Mouse (Mus musculus) liver, postnatal 0 days (tissue): ENCODE results near the gene Olfr774. TPM values are rescaled to one million over a fixed set of nuclear protein-coding genes. Genes with fewer than 3 reads are reported as not detected.
"Not testable (repeated sequence)": the region's sequence is repeated elsewhere in the genome, so short reads cannot be mapped to it uniquely, and the experiment has no call there.

ENCODE experiments used
- ATAC-seq: fragments of 200-750 bp; cut with Nextera tagmentation; 2 replicates; pipeline ENCODE4 v1.8.0; 2017; ENCODE audit warnings: mild to moderate bottlenecking, moderate library complexity
- DNase-seq: peaks from one replicate; pipeline ENCODE4 v3.0.0-alpha.2; 2016
- H3K27ac ChIP-seq: fragments of 300-500 bp; sonication (generic); 2 replicates; pipeline ENCODE4 v1.5.1; 2014; ENCODE audit warnings: antibody characterized with exemption, moderate library complexity, mild to moderate bottlenecking, low read depth
- H3K27me3 ChIP-seq: fragments of 300-500 bp; sonication (generic); 2 replicates; pipeline ENCODE4 v1.6.1; 2014; ENCODE audit warnings: low read length, control low read depth, mixed read lengths; ENCODE audit not compliant: insufficient read depth
- H3K36me3 ChIP-seq: fragments of 300-500 bp; sonication (generic); replicated peaks from 2 replicates; pipeline ENCODE4 v1.6.1; 2014; ENCODE audit warnings: mild to moderate bottlenecking, control low read depth, low read length, moderate library complexity, mixed read lengths; ENCODE audit not compliant: insufficient read depth
- H3K4me1 ChIP-seq: fragments of 300-500 bp; sonication (generic); 2 replicates; pipeline ENCODE4 v1.6.1; 2014; ENCODE audit warnings: antibody characterized with exemption, mild to moderate bottlenecking, control low read depth; ENCODE audit not compliant: insufficient read depth
- H3K4me2 ChIP-seq: fragments of 300-500 bp; sonication (generic); 2 replicates; pipeline ENCODE4 v1.6.1; 2014; ENCODE audit warnings: low read depth, mild to moderate bottlenecking, low read length, moderate library complexity, mixed read lengths
- H3K4me3 ChIP-seq: fragments of 300-500 bp; sonication (generic); 2 replicates; pipeline ENCODE4 v1.5.1; 2014; ENCODE audit warnings: low read depth, low read length
- H3K9ac ChIP-seq: fragments of 300-500 bp; sonication (generic); replicated peaks from 2 replicates; pipeline ENCODE4 v1.6.1; 2014; ENCODE audit warnings: mild to moderate bottlenecking, moderate library complexity
- H3K9me3 ChIP-seq: fragments of 300-500 bp; sonication (generic); 2 replicates; pipeline ENCODE4 v1.6.1; 2016; ENCODE audit warnings: mild to moderate bottlenecking, control low read depth, low read length, mixed read lengths
- CTCF ChIP-seq: sonication (generic); IDR thresholded peaks from 2 replicates; pipeline ENCODE4 v1.5.1; 2016; ENCODE audit warnings: antibody characterized with exemption, low read depth
- EP300 ChIP-seq: IDR thresholded peaks from 2 replicates; pipeline ENCODE4 v1.6.1; 2016; ENCODE audit warnings: antibody characterized with exemption, low read depth, mild to moderate bottlenecking
- WGBS: fragments of 180-500 bp; shearing (Covaris S2); extraction: QIAGEN DNeasy Blood & Tissue Kit; methylation state at CpG from one replicate; pipeline ENCODE4 v1.1.7; 2014; ENCODE audit not compliant: insufficient replicate concordance; 5-methylcytosine and 5-hydroxymethylcytosine counted together
- polyA plus RNA-seq: library from polyadenylated mRNA; unstranded; fragments of >200 nt; fragmentation: Nextera tagmentation; extraction: Ambion mirVana; gene quantifications from 2 replicates; pipeline ENCODE4 v1.2.1, GENCODE M21; 2015

The Olfr774 gene
- not detected in 2 replicates for polyA plus RNA-seq

GRCm38 (mm10) chr10:129235904-129236303, at the start of gene Olfr774:
TSS of gene Olfr774 (plus strand) at chr10:129236204.
- ATAC-seq, result no peak
- WGBS, result 59% methylated on average over 2 of the region's 2 CpGs
- Histone ChIP-seq H3K27ac (no peak within 1 kb of the TSS), H3K27me3 (no peaks in the 10 kb centered on the region), H3K4me1 (no peaks in the 10 kb centered on the region), H3K9me3 (0 out of 2 replicates have a peak, but pooled peaks cover 3% of the 10 kb centered on the region), H3K4me3 (no peak within 1 kb of the TSS), H3K4me2 (no peak within 1 kb of the TSS), H3K9ac (no peak within 1 kb of the TSS), H3K36me3 (no peaks in the 10 kb centered on the region)
- DNase-seq, result no peak
- TF ChIP-seq CTCF, result no peak
- no peak for TF ChIP-seq EP300

GRCm38 (mm10) chr10:129187319-129187718, 48.7 kb upstream of the Olfr774 start, which contains the start of gene Olfr773:
TSS of gene Olfr773 (minus strand) at chr10:129187419.
- H3K9me3 ChIP-seq, H3K4me3 ChIP-seq, H3K27ac ChIP-seq, H3K27me3 ChIP-seq, H3K9ac ChIP-seq, DNase-seq, H3K4me1 ChIP-seq, ATAC-seq, H3K36me3 ChIP-seq, H3K4me2 ChIP-seq: not testable (repeated sequence)

- ATAC-seq, result no peak
- 51% methylated on average over 1 of the region's 1 CpGs for WGBS
- Histone ChIP-seq H3K27ac (no peak overlapping the region), H3K4me2 (no peak overlapping the region), H3K9ac (no peak overlapping the region), H3K9me3 (peaks cover 6% of the 10 kb centered on the region; the same call in 1 of the 2 replicates), H3K4me1 (no peaks in the 10 kb centered on the region), H3K4me3 (no peak overlapping the region), H3K27me3 (no peaks in the 10 kb centered on the region), H3K36me3 (no peaks in the 10 kb centered on the region)
- DNase-seq, result no peak
- TF ChIP-seq EP300, result no peak
- TF ChIP-seq CTCF, result no peak
Observed at GRCm38 (mm10) chr10:129230737-129231136, 5.3 kb upstream of the Olfr774 start.

DNA sequence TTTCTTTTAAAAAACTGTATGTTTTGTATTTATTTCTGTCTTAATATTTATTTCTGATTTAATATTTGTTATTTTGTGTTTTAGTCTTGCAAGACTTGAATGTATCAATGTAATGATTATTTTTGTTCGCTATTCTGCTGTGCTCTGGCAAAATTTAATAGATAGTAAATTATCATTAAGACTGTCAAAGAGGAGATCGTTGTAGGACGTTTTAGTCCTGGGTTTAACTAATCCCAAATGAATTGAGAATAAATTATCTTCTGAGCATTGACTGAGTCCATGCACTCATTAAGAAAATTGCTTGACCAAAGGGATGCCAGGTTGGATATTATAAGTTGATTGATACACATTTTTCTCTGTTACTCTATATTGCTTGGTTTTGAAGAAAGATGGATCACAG, 12.1 kb downstream of the Olfr774 start, which contains the start of gene Olfr775:
Gene Olfr775, plus strand, starts transcription at position 301 of the 400 bp plus-strand sequence.
- no peaks in the 10 kb centered on the region for H3K4me1 ChIP-seq
- no peaks in the 10 kb centered on the region for H3K27me3 ChIP-seq
- ATAC-seq (no peak), DNase-seq (no peak)
- no peaks in the 10 kb centered on the region for H3K36me3 ChIP-seq
- H3K9ac ChIP-seq, result no peak within 1 kb of the TSS
- TF ChIP-seq EP300, result no peak
- no peak for TF ChIP-seq CTCF
- no peak within 1 kb of the TSS for H3K27ac ChIP-seq
- no peak within 1 kb of the TSS for H3K4me3 ChIP-seq
- no peak within 1 kb of the TSS for H3K4me2 ChIP-seq
- WGBS, result 61% methylated on average over 3 of the region's 3 CpGs
- H3K9me3 ChIP-seq, result no peaks in the 10 kb centered on the region

GRCm38 (mm10) chr10:129258827-129259226, 22.8 kb downstream of the Olfr774 start, which contains the start of gene Olfr776:
TSS of gene Olfr776 (plus strand) at chr10:129259127.
- Histone ChIP-seq H3K27ac (no peak within 1 kb of the TSS), H3K4me1 (no peaks in the 10 kb centered on the region), H3K4me3 (no peak within 1 kb of the TSS), H3K9me3 (no peaks in the 10 kb centered on the region), H3K4me2 (no peak within 1 kb of the TSS), H3K27me3 (no peaks in the 10 kb centered on the region), H3K9ac (no peak within 1 kb of the TSS), H3K36me3 (no peaks in the 10 kb centered on the region)
- ATAC-seq (no peak), DNase-seq (no peak)
- TF ChIP-seq CTCF (no peak), EP300 (no peak)

GRCm38 (mm10) chr10:129271081-129271535, 35.1 kb downstream of the Olfr774 start, which contains the start of gene Olfr777:
TSS of gene Olfr777 (minus strand) at chr10:129271485.
- no peaks in the 10 kb centered on the region for H3K4me1 ChIP-seq
- ATAC-seq, result no peak
- no peak for DNase-seq
- H3K27me3 ChIP-seq, result no peaks in the 10 kb centered on the region
- H3K9me3 ChIP-seq, result no peaks in the 10 kb centered on the region
- no peak within 1 kb of the TSS for H3K4me3 ChIP-seq
- H3K36me3 ChIP-seq, result no peaks in the 10 kb centered on the region
- no peak within 1 kb of the TSS for H3K9ac ChIP-seq
- H3K27ac ChIP-seq, result no peak within 1 kb of the TSS
- TF ChIP-seq CTCF (no peak), EP300 (no peak)
- no peak within 1 kb of the TSS for H3K4me2 ChIP-seq
- 75% methylated on average over 2 of the region's 2 CpGs for WGBS

Other genes starting within 250 kb of the Olfr774 start
- not detected in 2 replicates for gene Olfr9, start 246.8 kb upstream of the Olfr774 start, polyA plus RNA-seq
- gene Olfr763, start 225.4 kb upstream of the Olfr774 start, polyA plus RNA-seq, result not detected in 2 replicates
- gene Olfr764-ps1, start 196.3 kb upstream of the Olfr774 start, polyA plus RNA-seq, result not detected in 2 replicates
- gene Olfr765, start 186.2 kb upstream of the Olfr774 start, polyA plus RNA-seq, result not detected in 2 replicates
- not detected in 2 replicates for gene Olfr766-ps1, start 167.2 kb upstream of the Olfr774 start, polyA plus RNA-seq
- not detected in 2 replicates for gene Olfr767, start 153.3 kb upstream of the Olfr774 start, polyA plus RNA-seq
- gene Olfr768, start 136.8 kb upstream of the Olfr774 start, polyA plus RNA-seq, result not detected in 2 replicates
- not detected in 2 replicates for gene Olfr769, start 118.3 kb upstream of the Olfr774 start, polyA plus RNA-seq
- not detected in 2 replicates for gene Olfr770, start 97.2 kb upstream of the Olfr774 start, polyA plus RNA-seq
- gene Olfr771, start 71.5 kb upstream of the Olfr774 start, polyA plus RNA-seq, result not detected in 2 replicates
- gene Olfr772, start 58.3 kb upstream of the Olfr774 start, polyA plus RNA-seq, result not detected in 2 replicates
- not detected in 2 replicates for gene Olfr773, start 48.8 kb upstream of the Olfr774 start, polyA plus RNA-seq
- gene Olfr775, start 12.2 kb downstream of the Olfr774 start, polyA plus RNA-seq, result not detected in 2 replicates
- gene Olfr776, start 22.9 kb downstream of the Olfr774 start, polyA plus RNA-seq, result not detected in 2 replicates
- gene Olfr777, start 35.3 kb downstream of the Olfr774 start, polyA plus RNA-seq, result not detected in 2 replicates
- not detected in 2 replicates for gene Olfr780, start 81.9 kb downstream of the Olfr774 start, polyA plus RNA-seq
- gene Olfr781, start 92.7 kb downstream of the Olfr774 start, polyA plus RNA-seq, result not detected in 2 replicates
- gene Olfr782, start 112.6 kb downstream of the Olfr774 start, polyA plus RNA-seq, result not detected in 2 replicates
- gene Olfr784, start 147.9 kb downstream of the Olfr774 start, polyA plus RNA-seq, result not detected in 2 replicates
- gene Olfr785, start 169.2 kb downstream of the Olfr774 start, polyA plus RNA-seq, result not detected in 2 replicates
- not detected in 2 replicates for gene Olfr786, start 191.1 kb downstream of the Olfr774 start, polyA plus RNA-seq
- gene Olfr787, start 225.7 kb downstream of the Olfr774 start, polyA plus RNA-seq, result not detected in 2 replicates
- not detected in 2 replicates for gene Olfr788, start 234.8 kb downstream of the Olfr774 start, polyA plus RNA-seq
- gene Olfr789, start 248.5 kb downstream of the Olfr774 start, polyA plus RNA-seq, result not detected in 2 replicates